Mouse (Mus musculus) thymus, adult 2 months (tissue): ENCODE data around the gene Gm17428. TPM values are rescaled to one million over a fixed set of nuclear protein-coding genes. Genes with fewer than 3 reads are reported as not detected.
"Not testable (repeated sequence)": the region's sequence is repeated elsewhere in the genome, so short reads cannot be mapped to it uniquely, and the experiment has no call there.

Source experiments
- DNase-seq: peaks from one replicate; pipeline ENCODE4 v3.0.0; 2021
- H3K27ac ChIP-seq: fragments of 200-500 bp; 2 replicates; pipeline ENCODE4 v1.5.1; 2012; ENCODE audit warnings: low read length, control low read depth; ENCODE audit not compliant: control insufficient read depth, insufficient read depth
- H3K27me3 ChIP-seq: fragments of 200-500 bp; 2 replicates; pipeline ENCODE4 v1.6.1; 2012; ENCODE audit warnings: mild to moderate bottlenecking, low read length, moderate library complexity, mixed read lengths; ENCODE audit not compliant: control insufficient read depth, insufficient read depth
- H3K36me3 ChIP-seq: fragments of 200-500 bp; 2 replicates; pipeline ENCODE4 v1.6.1; 2012; ENCODE audit warnings: mild to moderate bottlenecking, low read length, moderate library complexity; ENCODE audit not compliant: control insufficient read depth, insufficient read depth
- H3K4me1 ChIP-seq: fragments of 200-500 bp; replicated peaks from 2 replicates; pipeline ENCODE4 v1.6.1; 2012; ENCODE audit warnings: low read length; ENCODE audit not compliant: control insufficient read depth, insufficient read depth
- H3K4me3 ChIP-seq: fragments of 200-500 bp; 2 replicates; pipeline ENCODE4 v1.5.1; 2012; ENCODE audit warnings: mild to moderate bottlenecking, low read length, control low read depth, moderate library complexity; ENCODE audit not compliant: control insufficient read depth, insufficient read depth
- CTCF ChIP-seq: fragments of 200-500 bp; IDR thresholded peaks from 2 replicates; pipeline ENCODE4 v1.5.1; 2012; ENCODE audit warnings: mild to moderate bottlenecking, control low read depth, low read length, moderate library complexity, borderline replicate concordance; ENCODE audit not compliant: control insufficient read depth, poor library complexity, insufficient read depth; ENCODE audit errors: extremely low read depth
- POLR2A ChIP-seq: fragments of 200-500 bp; IDR thresholded peaks from 2 replicates; pipeline ENCODE4 v1.6.1; 2012; ENCODE audit warnings: mild to moderate bottlenecking, low read length, control low read depth, moderate library complexity; ENCODE audit not compliant: control insufficient read depth, poor library complexity, insufficient read depth; ENCODE audit errors: extremely low read depth
- WGBS: fragments of 180-500 bp; shearing (Covaris S2); methylation state at CpG from one replicate; pipeline ENCODE4 v1.1.7; 2018; 5-methylcytosine and 5-hydroxymethylcytosine counted together
- polyA plus RNA-seq: library from polyadenylated mRNA; depleted of rRNA; stranded (reverse); fragments of >200 nt; gene quantifications from 2 replicates; pipeline ENCODE4 v1.2.3, GENCODE M21; 2012

The Gm17428 gene
- polyA plus RNA-seq, 1 experiment: not detected

DNA sequence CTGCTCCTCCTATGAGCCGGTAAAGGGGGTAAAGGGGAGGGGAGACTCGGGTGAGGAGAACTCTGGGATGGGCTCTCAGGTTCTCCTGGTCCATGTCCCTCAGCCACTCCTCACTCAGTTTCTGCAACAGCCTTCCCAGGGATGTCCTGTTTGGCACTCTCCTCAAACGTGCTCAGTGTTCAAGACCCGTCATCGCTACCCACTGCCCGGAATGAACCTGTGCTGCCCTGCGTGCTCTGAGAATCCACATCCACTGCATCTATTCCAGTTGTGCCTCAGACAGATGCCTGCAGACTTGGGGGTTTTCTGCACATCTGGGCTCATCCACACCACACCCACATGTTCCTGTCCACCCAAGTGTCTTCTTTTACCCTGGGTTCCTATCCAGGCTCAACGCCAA, 34.3 kb upstream of the Gm17428 start:
- Histone ChIP-seq H3K4me1 (peaks cover 9% of the 10 kb centered on the region; the same call in 1 of the 2 replicates), H3K4me3 (no peak overlapping the region), H3K27me3 (no peaks in the 10 kb centered on the region), H3K27ac (no peak overlapping the region), H3K36me3 (no peaks in the 10 kb centered on the region)
- 98% methylated on average over 8 of the region's 8 CpGs for WGBS
- no peak for DNase-seq
- TF ChIP-seq CTCF (no peak), POLR2A (no peak)

DNA sequence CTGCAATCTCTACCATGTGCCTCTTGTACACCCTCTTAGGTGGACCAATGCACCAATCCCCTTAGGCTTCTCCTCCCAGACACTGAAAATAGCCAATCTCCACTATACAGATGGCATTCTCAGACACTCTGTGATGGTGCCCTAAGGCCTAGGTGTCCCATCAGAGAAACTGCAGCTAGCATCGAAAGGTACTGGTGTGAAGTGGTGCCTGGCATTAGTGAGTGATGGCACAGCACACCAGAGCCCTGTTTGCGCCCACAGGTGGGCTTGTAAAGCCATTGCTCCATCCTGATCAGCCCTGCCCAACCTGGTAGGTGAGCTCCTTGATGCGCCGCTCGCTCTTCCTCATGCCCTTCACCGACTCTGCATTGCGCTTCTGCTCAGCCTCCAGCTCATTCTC, 32.8 kb upstream of the Gm17428 start:
- Histone ChIP-seq H3K27me3 (no peaks in the 10 kb centered on the region), H3K4me3 (no peak overlapping the region), H3K27ac (no peak overlapping the region), H3K4me1 (peaks cover 9% of the 10 kb centered on the region; the same call in 1 of the 2 replicates), H3K36me3 (no peaks in the 10 kb centered on the region)
- 94% methylated on average over 7 of the region's 7 CpGs for WGBS
- no peak for DNase-seq
- TF ChIP-seq CTCF (no peak), POLR2A (no peak)

DNA sequence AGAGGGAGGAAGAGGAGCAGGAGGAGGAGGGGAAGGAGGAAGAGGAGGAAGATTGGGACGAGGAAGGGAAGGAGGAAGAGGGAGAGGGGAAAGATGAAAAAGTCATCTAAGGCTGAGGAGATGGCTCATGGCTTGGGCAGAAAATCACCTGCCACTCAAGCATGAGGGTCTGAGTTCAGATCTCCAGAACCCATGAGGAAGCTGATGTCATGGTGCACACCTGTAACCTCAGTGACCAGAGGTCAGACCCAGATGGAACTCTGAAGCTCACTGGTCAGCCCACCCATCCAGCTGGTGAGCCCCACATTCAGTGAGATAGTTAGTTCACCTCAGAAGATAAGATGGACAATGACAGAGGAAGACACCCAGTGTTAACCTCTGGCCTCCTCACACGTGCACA, 31.8 kb upstream of the Gm17428 start:
- TF ChIP-seq CTCF (no peak), POLR2A (no peak)
- Histone ChIP-seq H3K4me1 (peaks cover 9% of the 10 kb centered on the region; the same call in 1 of the 2 replicates), H3K27ac (no peak overlapping the region), H3K4me3 (no peak overlapping the region), H3K36me3 (no peaks in the 10 kb centered on the region), H3K27me3 (no peaks in the 10 kb centered on the region; the same call in 1 of the 2 replicates)
- DNase-seq: no peak
- WGBS: 75% methylated on average over 2 of the region's 2 CpGs

DNA sequence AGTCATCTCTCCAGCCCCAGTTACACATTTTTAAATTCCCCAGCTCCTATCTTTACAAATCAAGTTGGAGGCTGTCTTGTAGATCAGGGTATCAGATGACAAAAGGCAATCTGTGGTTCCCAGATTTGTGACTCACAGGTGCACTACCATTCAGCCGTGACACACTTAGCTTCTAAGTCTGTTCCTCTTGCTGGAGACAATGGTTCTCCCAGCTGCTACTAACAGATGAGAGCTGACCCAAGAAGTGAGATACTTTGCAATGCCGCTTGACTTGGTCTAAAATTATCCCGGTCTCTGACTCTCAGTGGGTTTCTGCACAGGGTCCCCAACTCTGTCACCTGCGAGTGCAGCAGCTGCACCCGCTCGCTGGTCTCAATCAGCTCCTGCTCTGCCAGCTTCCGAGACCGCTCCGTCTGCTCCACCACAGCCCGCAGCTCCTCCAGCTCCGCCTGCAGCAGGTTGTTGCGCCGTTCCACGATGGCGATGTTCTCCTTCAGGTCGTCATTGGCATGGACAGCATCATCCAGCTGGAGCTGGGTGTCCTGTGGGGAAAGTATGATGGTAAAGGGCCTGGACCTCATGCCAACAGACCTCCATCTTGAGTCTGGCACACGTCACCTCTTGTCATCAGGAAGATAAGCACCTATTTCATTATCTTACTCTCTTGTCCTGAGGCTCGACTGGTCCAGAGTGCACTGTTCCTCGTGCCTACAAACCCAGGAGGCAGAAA, 30.6 kb upstream of the Gm17428 start:
- WGBS: 87% methylated on average over 19 of the region's 19 CpGs
- Histone ChIP-seq H3K4me3 (no peak overlapping the region), H3K27me3 (no peaks in the 10 kb centered on the region; the same call in 1 of the 2 replicates), H3K27ac (no peak overlapping the region), H3K4me1 (peaks cover 6% of the 10 kb centered on the region; the same call in 1 of the 2 replicates), H3K36me3 (no peaks in the 10 kb centered on the region)
- TF ChIP-seq CTCF (no peak), POLR2A (no peak)
- no peak for DNase-seq

DNA sequence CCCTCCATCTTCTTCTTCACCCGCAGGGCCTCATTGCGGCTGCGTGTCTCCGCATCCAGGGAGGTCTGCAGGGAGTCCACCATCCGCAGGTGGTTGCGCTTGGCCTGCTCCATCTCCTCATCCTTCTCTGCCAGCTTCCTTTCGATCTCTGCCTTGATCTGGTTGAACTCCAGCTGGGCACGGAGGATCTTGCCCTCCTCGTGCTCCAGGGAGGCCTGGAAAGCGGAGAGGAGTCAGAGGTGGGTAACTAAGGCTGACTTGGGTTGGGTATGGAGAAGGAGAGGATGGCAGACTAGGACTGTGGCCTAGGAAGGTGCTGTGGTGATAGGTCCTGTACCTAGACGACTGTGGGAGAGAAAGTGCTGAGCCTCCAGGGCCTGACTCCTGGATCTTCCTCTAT, 29.7 kb upstream of the Gm17428 start:
- H3K4me3 ChIP-seq, H3K27ac ChIP-seq, H3K36me3 ChIP-seq, DNase-seq, H3K4me1 ChIP-seq, H3K27me3 ChIP-seq: not testable (repeated sequence)
- 94% methylated on average over 11 of the region's 11 CpGs for WGBS

DNA sequence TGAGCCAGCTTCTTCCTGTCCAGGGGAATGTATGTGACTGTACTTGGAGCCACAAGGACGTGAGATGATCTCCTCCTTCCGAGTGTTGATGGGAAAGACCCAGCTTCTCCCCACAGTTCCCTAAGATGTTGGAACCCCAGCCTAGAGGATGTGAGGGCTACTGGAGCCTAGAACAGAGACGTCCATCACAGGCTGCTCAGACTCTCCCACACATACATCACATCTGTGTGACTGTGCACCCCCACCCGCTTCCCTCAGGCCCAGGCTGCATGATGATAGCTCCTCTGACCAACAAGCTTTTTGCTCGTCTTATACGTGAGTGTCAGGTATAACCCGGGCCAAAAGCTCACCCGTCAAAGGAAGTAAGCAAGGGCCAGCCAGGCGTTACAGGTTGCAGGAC, 28.0 kb upstream of the Gm17428 start:
- H3K27me3 ChIP-seq: no peaks in the 10 kb centered on the region; the same call in 1 of the 2 replicates
- WGBS: 86% methylated on average over 9 of the region's 9 CpGs
- no peak overlapping the region for H3K27ac ChIP-seq
- no peaks in the 10 kb centered on the region for H3K4me1 ChIP-seq
- TF ChIP-seq CTCF (no peak), POLR2A (no peak)
- no peak for DNase-seq
- no peaks in the 10 kb centered on the region for H3K36me3 ChIP-seq
- no peak overlapping the region for H3K4me3 ChIP-seq

DNA sequence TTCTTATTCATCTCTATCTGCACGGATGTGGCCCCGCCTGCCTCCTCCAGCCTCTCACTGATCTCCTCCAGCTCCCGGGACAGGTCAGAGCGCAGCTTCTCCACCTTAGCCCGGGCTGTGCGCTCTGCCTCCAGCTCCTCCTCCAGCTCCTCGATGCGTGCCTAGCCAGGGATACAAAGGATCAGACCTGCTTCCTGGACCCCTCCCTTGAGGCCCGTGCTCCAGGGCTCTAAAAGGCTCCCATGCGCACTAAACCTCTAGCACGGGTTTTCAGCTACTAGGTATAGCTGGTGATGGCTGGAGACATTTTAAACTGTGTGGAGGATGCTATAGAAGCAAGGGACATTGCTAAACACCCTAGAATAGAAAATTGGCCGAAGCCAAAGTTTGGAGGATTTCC, 26.2 kb upstream of the Gm17428 start:
- no peak for DNase-seq
- Histone ChIP-seq H3K4me1 (no peaks in the 10 kb centered on the region), H3K4me3 (no peak overlapping the region), H3K27me3 (no peaks in the 10 kb centered on the region; the same call in 1 of the 2 replicates), H3K36me3 (no peaks in the 10 kb centered on the region), H3K27ac (no peak overlapping the region)
- WGBS: 74% methylated on average over 12 of the region's 12 CpGs
- TF ChIP-seq POLR2A (no peak), CTCF (no peak)
